Mouse (Mus musculus): ENCODE data around the gene Prok1. TPM values are rescaled to one million over a fixed set of nuclear protein-coding genes. Genes with fewer than 3 reads are reported as not detected.

The Prok1 gene
- 0.08 TPM in 1 of 2 replicates, not detected in the other for polyA plus RNA-seq (2015; fragmentation: Nextera tagmentation; extraction: Ambion mirVana)

DNA sequence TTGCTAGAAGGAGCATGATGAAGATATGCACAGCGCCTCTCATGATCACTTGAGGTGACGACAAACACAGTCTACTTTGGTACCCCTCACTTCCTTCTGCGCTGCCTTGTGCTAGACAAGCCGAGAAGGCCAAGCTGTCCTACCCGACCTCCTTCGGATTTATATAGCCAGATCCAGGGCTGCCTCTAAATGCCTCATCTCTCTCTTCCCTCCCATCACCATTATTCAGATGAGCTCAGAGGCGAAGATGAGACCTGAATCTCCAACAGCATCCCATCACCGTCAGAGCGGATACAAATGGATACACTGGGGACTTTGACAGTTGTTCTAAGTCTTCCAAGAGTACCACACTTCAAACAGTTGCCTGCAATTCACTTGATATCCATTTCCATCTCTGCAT, at the start of gene Prok1:
Prok1 (minus strand) TSS at position 101 of the 400 bp plus-strand sequence.
- Histone ChIP-seq H3K9me3 (no peaks in the 10 kb centered on the region), H3K36me3 (no peaks in the 10 kb centered on the region), H3K4me1 (peaks cover 10% of the 10 kb centered on the region; the same call in 1 of the 2 replicates), H3K27ac (replicated peaks) (no peak within 1 kb of the TSS), H3K4me2 (replicated peaks) (no peak within 1 kb of the TSS), H3K9ac (replicated peaks) (no peak within 1 kb of the TSS), H3K27me3 (no peaks in the 10 kb centered on the region), H3K4me3 (no peak within 1 kb of the TSS)
- ATAC-seq (replicated peaks): no peak
- 90% methylated on average over 9 of the region's 9 CpGs for WGBS

DNA sequence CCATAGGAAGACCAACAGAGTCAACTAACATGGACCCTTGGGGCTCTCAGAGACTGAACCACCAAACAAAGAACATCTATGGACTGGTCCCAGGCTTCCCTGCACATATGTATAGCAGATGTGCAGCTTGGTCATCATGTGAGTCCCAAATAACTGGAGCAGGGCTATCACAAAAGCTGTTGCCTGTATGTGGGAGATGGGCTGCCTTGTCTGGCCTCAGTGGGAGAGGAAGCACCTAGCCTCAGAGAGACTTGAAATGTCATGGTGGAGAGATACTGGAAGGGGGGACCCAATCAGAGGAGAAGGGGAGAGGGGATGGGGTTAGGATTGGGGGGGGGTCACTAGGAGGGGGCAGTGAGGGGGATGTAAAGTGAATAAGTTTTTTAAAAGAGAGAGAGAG, 47.8 kb upstream of the Prok1 start:
- no peaks in the 10 kb centered on the region for H3K9me3 ChIP-seq
- no peaks in the 10 kb centered on the region for H3K4me1 ChIP-seq
- no peak overlapping the region for H3K9ac ChIP-seq (replicated peaks)
- no peak for ATAC-seq (replicated peaks)
- no peaks in the 10 kb centered on the region for H3K27me3 ChIP-seq
- H3K36me3 ChIP-seq: peaks cover 13% of the 10 kb centered on the region
- no peak overlapping the region for H3K4me2 ChIP-seq (replicated peaks)
- no peak overlapping the region for H3K4me3 ChIP-seq
- H3K27ac ChIP-seq (replicated peaks): no peak overlapping the region

DNA sequence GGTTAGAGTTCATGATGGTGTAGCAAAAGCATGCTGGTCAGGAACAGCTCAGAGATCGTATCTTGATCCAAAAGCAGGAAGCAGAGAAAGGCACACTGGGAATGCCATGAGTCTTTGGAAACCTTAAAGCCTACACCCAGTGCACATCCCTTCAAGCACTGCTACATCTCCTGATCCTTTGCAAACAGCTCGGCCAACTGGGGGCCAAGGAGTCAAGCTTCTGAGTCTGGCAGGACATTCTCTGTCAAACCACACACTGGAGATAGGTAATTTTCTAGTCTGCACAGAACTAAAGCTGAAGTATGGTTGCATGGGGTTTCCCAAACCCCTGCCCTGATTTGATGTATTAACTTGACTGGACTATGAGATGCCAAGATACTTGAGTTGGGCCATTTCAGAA, 46.6 kb upstream of the Prok1 start:
- Histone ChIP-seq H3K27ac (replicated peaks) (no peak overlapping the region), H3K4me1 (no peaks in the 10 kb centered on the region), H3K9me3 (no peaks in the 10 kb centered on the region), H3K9ac (replicated peaks) (no peak overlapping the region), H3K4me2 (replicated peaks) (no peak overlapping the region), H3K27me3 (no peaks in the 10 kb centered on the region), H3K4me3 (no peak overlapping the region), H3K36me3 (peaks cover 21% of the 10 kb centered on the region)
- WGBS: 81% methylated on average over 2 of the region's 2 CpGs
- no peak for ATAC-seq (replicated peaks)

DNA sequence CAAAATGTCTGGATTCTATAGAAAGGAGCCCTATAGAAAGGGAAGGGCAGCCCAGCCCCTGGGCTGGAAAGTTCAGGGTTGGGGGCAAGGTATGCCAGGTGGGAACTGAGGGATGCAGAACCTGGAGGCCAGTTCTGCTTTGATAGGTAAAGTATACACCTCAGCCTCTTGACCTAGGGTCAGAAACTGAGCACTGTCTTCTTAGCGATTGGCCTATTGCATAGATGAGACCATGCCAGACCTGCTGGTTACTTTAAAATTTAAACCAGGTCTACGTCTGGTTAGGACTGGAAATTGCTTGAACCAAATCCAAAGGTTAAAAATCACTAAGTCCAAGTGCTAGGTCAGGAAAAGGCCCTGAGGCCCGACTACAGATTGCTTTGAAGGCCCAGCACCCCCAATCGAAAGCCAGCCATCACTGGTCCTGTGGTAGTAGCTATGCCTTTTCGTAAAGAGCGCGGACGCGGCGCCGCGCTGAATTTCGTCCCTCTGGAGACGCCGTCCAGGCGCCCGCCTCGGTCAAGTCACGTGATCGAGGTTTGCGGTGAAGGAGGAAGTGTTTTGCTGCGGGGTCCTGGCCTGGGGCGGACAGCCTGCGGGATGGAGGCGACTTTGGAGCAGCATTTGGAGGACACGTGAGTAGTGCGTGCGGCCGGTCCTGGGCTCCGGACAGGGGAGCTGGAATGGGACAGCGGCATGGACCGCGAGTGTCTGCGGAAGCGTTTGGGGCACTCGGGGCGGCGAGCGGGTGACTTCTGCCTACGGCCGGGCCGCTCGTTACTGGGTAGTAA, 39.2 kb upstream of the Prok1 start, which contains the start of gene Lamtor5:
Lamtor5 (plus strand) TSS at position 380 of the 791 bp plus-strand sequence.
- no peaks in the 10 kb centered on the region for H3K27me3 ChIP-seq
- peak within 1 kb of the TSS; percentile 84 for H3K4me3 ChIP-seq
- H3K9ac ChIP-seq (replicated peaks): peak within 1 kb of the TSS; percentile 76
- WGBS: 3% methylated on average over 43 of the region's 43 CpGs
- H3K4me1 ChIP-seq: peaks cover 19% of the 10 kb centered on the region
- peak within 1 kb of the TSS; percentile 62 for H3K4me2 ChIP-seq (replicated peaks)
- H3K27ac ChIP-seq (replicated peaks): peak within 1 kb of the TSS; percentile 10
- no peaks in the 10 kb centered on the region for H3K9me3 ChIP-seq
- peak; percentile 92 for ATAC-seq (replicated peaks)
- H3K36me3 ChIP-seq: peaks cover 18% of the 10 kb centered on the region

DNA sequence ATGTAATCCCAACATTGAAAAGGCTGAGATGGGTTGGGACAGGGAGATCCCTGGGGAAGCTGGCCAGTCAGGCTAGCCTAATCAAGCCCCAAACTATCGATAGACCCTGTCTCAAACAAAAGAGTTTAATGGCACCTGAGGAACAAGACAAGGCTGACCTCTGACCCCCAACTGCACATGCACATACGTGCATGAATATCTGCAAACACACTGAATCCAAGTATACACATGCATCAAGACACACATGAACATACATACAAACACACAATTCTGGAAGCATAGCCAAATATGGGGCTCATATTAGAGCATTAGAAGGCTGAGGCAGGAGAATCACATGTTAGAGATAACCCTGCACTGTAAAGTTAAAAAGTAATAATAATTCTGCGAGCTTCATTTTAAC, 37.1 kb upstream of the Prok1 start:
- 83% methylated on average over 3 of the region's 3 CpGs for WGBS
- no peaks in the 10 kb centered on the region for H3K27me3 ChIP-seq
- peaks cover 19% of the 10 kb centered on the region for H3K4me1 ChIP-seq
- ATAC-seq (replicated peaks): no peak
- H3K9me3 ChIP-seq: no peaks in the 10 kb centered on the region
- no peak overlapping the region for H3K9ac ChIP-seq (replicated peaks)
- H3K4me3 ChIP-seq: no peak overlapping the region
- H3K4me2 ChIP-seq (replicated peaks): no peak overlapping the region
- H3K36me3 ChIP-seq: 0 out of 2 replicates have a peak, but pooled peaks cover under 1% of the 10 kb centered on the region
- H3K27ac ChIP-seq (replicated peaks): no peak overlapping the region

DNA sequence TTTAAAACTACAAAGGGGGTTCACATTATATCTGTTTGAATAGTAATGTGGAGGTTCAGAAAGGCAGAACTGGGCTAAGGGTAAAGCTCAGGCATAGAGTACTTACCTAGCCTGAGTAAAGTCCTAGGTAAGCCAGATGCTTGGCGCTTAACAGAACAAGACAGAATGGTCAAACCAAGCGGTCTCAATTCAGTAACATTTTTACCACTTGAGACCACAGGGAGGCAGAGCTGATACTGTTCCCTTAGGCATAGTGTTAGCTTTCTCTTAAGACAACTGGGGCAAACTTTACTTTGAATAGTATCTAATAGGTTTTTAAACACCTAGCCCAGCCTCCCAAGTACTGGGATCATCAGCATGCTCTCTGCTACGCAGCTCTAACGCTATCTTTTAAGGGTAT, 36.5 kb upstream of the Prok1 start:
- 60% methylated on average over 4 of the region's 4 CpGs for WGBS
- Histone ChIP-seq H3K27me3 (no peaks in the 10 kb centered on the region), H3K4me3 (no peak overlapping the region), H3K4me1 (peaks cover 19% of the 10 kb centered on the region), H3K27ac (replicated peaks) (no peak overlapping the region), H3K4me2 (replicated peaks) (no peak overlapping the region), H3K9me3 (no peaks in the 10 kb centered on the region), H3K9ac (replicated peaks) (no peak overlapping the region), H3K36me3 (no peaks in the 10 kb centered on the region)
- no peak for ATAC-seq (replicated peaks)

DNA sequence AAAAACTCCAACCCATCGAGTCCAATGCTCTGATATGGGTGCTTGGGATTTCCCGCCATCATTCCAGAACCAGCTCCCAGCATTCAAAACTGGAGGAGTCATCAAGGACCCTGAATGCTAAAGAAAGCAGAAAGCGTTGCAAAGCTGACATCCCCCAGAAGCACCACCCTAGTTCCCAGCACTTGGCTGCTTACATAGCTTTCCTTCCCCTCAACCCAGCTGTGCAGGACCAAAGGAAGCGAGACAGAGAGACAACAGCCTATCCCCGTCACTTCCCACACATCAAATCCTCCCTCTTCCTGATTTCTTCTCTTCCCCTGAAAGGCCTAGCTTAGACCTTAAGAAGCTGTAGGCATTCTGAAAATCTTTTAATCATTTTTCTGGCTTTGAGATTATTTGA, 35.8 kb upstream of the Prok1 start:
- no peaks in the 10 kb centered on the region for H3K9me3 ChIP-seq
- no peak overlapping the region for H3K9ac ChIP-seq (replicated peaks)
- H3K27ac ChIP-seq (replicated peaks): no peak overlapping the region
- H3K36me3 ChIP-seq: no peaks in the 10 kb centered on the region
- H3K4me1 ChIP-seq: peaks cover 16% of the 10 kb centered on the region
- ATAC-seq (replicated peaks): no peak
- H3K27me3 ChIP-seq: no peaks in the 10 kb centered on the region
- H3K4me3 ChIP-seq: no peak overlapping the region
- no peak overlapping the region for H3K4me2 ChIP-seq (replicated peaks)
- 66% methylated on average over 5 of the region's 5 CpGs for whole genome bisulfite sequencing

DNA sequence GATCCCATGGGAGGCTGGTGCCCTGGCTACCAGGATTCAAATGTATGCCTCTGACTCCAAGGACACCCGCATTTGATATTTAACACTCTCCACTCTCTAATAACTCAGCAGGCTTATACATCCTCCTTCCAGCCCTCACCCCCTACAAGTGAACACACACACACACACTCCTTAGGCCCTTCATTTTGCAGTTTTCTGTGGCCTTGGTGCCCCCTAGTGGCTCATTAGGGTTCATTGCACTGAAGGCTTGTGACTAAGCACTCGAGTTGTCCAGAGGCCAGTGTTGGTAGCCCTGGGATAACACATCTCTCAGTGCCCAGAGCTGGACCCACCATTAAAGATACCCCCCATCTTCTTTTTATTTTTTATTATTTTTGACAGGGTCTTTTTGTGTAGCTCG, 34.3 kb upstream of the Prok1 start:
- peaks cover 5% of the 10 kb centered on the region for H3K4me1 ChIP-seq
- no peaks in the 10 kb centered on the region for H3K36me3 ChIP-seq
- no peaks in the 10 kb centered on the region for H3K9me3 ChIP-seq
- WGBS: 11% methylated on average over 3 of the region's 3 CpGs
- no peak overlapping the region for H3K27ac ChIP-seq (replicated peaks)
- no peaks in the 10 kb centered on the region for H3K27me3 ChIP-seq
- H3K4me2 ChIP-seq (replicated peaks): no peak overlapping the region
- ATAC-seq (replicated peaks): peak; percentile 77
- H3K9ac ChIP-seq (replicated peaks): no peak overlapping the region
- no peak overlapping the region for H3K4me3 ChIP-seq

DNA sequence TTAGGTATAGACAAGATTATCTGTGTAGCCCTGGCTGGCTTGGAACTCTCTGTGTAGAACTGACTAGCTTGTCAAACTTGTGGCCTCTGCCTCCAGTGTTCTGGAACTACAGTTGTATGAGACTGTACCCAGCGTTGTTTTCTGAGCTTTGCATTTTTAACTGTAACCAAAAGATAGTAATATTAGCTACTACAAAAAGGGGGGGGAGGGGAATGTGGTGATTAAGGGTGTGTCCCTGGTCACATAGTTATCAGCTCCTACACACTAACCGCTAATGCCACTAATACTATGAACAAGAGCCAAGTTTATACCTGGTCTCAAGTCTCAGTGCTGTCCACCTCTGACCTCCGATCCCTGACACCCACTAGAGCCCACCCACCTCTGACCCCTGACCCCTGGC, 32.9 kb upstream of the Prok1 start:
- Histone ChIP-seq H3K9ac (replicated peaks) (no peak overlapping the region), H3K27ac (replicated peaks) (no peak overlapping the region), H3K36me3 (no peaks in the 10 kb centered on the region), H3K4me3 (no peak overlapping the region), H3K4me2 (replicated peaks) (no peak overlapping the region), H3K9me3 (no peaks in the 10 kb centered on the region), H3K27me3 (no peaks in the 10 kb centered on the region), H3K4me1 (no peaks in the 10 kb centered on the region)
- no peak for ATAC-seq (replicated peaks)
- WGBS: 82% methylated on average over 3 of the region's 3 CpGs

DNA sequence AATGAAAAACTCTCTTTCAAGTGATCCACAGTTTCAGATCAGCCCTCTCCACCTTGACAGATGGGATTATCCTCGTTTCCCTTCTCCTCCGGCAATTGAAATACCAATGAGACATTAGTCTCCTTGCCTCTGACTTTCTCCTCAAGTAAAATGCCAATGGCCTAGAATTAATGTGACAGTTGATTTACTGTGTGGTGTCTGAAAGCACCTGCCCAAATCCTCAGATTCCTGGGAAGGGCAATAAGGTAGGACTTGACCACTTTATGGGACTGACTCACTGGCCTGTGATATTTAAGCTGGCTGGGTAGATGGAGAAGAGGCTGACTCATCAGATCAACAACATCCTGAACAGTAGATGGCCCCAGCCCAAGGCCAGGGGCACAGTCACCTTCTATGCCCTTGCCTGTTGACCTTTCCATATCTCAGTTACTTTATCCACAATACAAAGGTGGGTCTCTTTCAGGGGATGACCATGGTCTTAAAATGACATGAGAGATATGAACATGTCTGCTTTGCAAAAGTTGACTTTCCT, 27.4 kb upstream of the Prok1 start:
- ATAC-seq (replicated peaks): no peak

DNA sequence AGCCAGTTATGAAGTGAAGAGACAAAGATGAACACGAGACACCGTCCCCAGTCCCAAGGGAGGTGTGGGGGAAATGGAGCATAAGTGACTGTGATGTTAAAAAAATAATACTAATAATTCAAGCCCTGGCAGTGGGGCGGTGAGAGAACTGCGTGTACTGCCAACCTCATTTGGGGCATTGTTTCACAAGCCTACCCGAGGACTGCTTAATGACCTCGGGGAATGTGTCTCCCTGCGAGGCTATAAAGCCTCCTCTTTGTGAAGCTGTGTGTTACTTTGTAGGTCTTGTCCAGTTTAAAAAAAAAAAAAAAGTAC, 22.3 kb upstream of the Prok1 start:
- 26% methylated on average over 7 of the region's 7 CpGs for WGBS
- Histone ChIP-seq H3K27ac (replicated peaks) (peak overlapping the region; percentile 55), H3K9me3 (no peaks in the 10 kb centered on the region), H3K9ac (replicated peaks) (no peak overlapping the region), H3K27me3 (no peaks in the 10 kb centered on the region), H3K36me3 (no peaks in the 10 kb centered on the region), H3K4me1 (peaks cover 20% of the 10 kb centered on the region), H3K4me3 (no peak overlapping the region), H3K4me2 (replicated peaks) (no peak overlapping the region)
- no peak for ATAC-seq (replicated peaks)

More for the DNA sequence above, 27.4 kb upstream of the Prok1 start:
- 66% methylated on average over 2 of the region's 2 CpGs for WGBS
- Histone ChIP-seq H3K4me3 (no peak overlapping the region), H3K9me3 (no peaks in the 10 kb centered on the region), H3K36me3 (no peaks in the 10 kb centered on the region), H3K27ac (replicated peaks) (no peak overlapping the region), H3K4me1 (peaks cover under 1% of the 10 kb centered on the region; the same call in 1 of the 2 replicates), H3K4me2 (replicated peaks) (no peak overlapping the region), H3K27me3 (no peaks in the 10 kb centered on the region; the same call in 1 of the 2 replicates), H3K9ac (replicated peaks) (no peak overlapping the region)

DNA sequence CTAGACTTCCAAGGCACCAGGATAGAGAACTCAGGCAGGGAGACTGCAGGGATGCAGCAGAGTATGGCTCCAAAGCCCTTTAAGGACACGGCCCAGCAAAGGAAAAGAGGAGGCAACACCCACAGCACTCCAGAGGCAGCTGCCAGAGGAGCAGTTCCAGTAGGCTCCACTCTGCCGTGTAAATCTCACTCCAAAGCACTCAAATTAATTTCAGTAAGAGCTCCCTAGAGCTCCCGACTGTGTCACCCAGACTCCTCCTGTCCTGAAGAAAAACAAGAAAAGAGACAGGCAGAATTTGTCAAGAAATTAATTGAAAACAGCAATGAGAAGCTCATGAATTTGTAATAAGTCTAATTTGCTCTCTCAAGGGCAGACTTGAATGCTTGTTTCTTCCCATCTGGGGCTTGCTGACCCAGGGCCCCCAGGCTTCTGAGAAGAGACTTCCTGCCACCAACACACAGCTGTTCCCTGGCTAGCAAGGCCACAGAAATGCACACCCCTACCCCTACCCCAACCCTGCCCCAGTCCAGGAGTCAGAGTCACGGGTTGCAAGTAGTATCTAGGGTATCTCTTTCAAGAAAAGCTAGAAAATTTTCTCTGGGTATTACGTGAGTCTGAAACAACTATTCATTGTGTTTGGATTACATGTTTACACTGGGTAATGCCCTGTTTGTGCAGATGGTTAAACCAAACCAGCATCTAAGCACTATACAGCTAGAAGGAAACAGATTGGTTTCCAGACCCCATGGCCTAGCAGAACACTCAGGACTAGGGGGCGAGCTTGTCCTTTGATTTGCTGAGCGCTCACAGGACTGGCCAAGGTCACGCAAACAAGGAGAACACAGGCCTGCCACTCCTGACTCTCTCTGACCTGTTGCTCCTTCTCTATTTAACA, 21.7 kb upstream of the Prok1 start:
- peak; percentile 77 for ATAC-seq (replicated peaks)
- no peaks in the 10 kb centered on the region for H3K36me3 ChIP-seq
- peak overlapping the region; percentile 55 for H3K27ac ChIP-seq (replicated peaks)
- WGBS: 48% methylated on average over 8 of the region's 8 CpGs
- H3K9me3 ChIP-seq: no peaks in the 10 kb centered on the region
- H3K9ac ChIP-seq (replicated peaks): no peak overlapping the region
- no peaks in the 10 kb centered on the region for H3K27me3 ChIP-seq
- H3K4me3 ChIP-seq: no peak overlapping the region
- no peak overlapping the region for H3K4me2 ChIP-seq (replicated peaks)
- H3K4me1 ChIP-seq: peaks cover 20% of the 10 kb centered on the region
